Mouse (Mus musculus) midbrain, embryonic 10.5 days (tissue): ENCODE results near the gene Synj1. TPM values are rescaled to one million over a fixed set of nuclear protein-coding genes. Genes with fewer than 3 reads are reported as not detected.

Source experiments
- DNase-seq: peaks from one replicate; pipeline ENCODE4 v3.0.0-alpha.2; 2017; ENCODE audit warnings: low spot score
- H3K27ac ChIP-seq: fragments of 300-500 bp; sonication (generic); replicated peaks from 2 replicates; pipeline ENCODE4 v1.5.1; 2016; ENCODE audit warnings: mild to moderate bottlenecking
- H3K27me3 ChIP-seq: fragments of 300-500 bp; sonication (generic); 2 replicates; pipeline ENCODE4 v1.6.1; 2016; ENCODE audit warnings: low read depth, mild to moderate bottlenecking; ENCODE audit not compliant: poor library complexity, severe bottlenecking
- H3K36me3 ChIP-seq: fragments of 300-500 bp; sonication (generic); 2 replicates; pipeline ENCODE4 v1.6.1; 2016; ENCODE audit warnings: mild to moderate bottlenecking, moderate library complexity
- H3K4me1 ChIP-seq: fragments of 300-500 bp; sonication (generic); 2 replicates; pipeline ENCODE4 v1.6.1; 2016
- H3K4me3 ChIP-seq: fragments of 300-500 bp; sonication (generic); 2 replicates; pipeline ENCODE4 v1.5.1; 2016; ENCODE audit warnings: mild to moderate bottlenecking, moderate library complexity
- H3K9me3 ChIP-seq: fragments of 300-500 bp; sonication (generic); replicated peaks from 2 replicates; pipeline ENCODE4 v1.6.1; 2016; ENCODE audit warnings: mild to moderate bottlenecking
- WGBS: fragments of 180-500 bp; shearing (Covaris S2); methylation state at CpG from one replicate; pipeline ENCODE4 v1.1.7; 2016; 5-methylcytosine and 5-hydroxymethylcytosine counted together
- microRNA-seq: library from miRNA; unstranded; fragments of <30 nt; microRNA quantifications from one replicate; pipeline ENCODE4, GENCODE M21; 2017
- polyA plus RNA-seq: library from polyadenylated mRNA; unstranded; fragments of >200 nt; fragmentation: Nextera tagmentation; extraction: Ambion mirVana; gene quantifications from 2 replicates; pipeline ENCODE4 v1.2.1, GENCODE M21; 2016

Gene Synj1
- polyA plus RNA-seq, 1 experiment from 2014 or later: 14.8 TPM

DNA sequence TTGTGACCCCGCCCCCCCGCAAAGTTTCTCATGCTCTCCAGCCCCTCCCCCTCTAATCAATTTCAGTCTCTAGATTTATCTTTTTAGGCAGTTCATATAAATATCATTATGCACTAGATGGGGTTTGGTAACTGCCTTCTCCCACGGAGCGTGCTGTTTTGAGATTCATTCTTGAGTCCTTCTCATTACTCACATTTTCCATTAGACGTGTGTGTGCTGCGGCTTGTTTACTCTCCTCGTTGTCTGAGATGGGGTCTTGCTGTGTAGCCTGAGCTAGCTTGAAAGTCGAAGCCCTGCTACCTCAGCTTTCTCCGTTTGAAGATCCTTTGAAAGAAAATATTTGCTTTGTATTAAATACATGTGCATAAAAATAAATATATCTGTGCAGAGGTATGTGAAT is 117.3 kb downstream of the Synj1 start:
- 69% methylated on average over 9 of the region's 9 CpGs for WGBS
- Histone ChIP-seq H3K36me3 (no peaks in the 10 kb centered on the region), H3K27me3 (no peaks in the 10 kb centered on the region; the same call in 1 of the 2 replicates), H3K9me3 (no peaks in the 10 kb centered on the region), H3K4me1 (peaks cover 10% of the 10 kb centered on the region; the same call in 1 of the 2 replicates), H3K4me3 (no peak overlapping the region), H3K27ac (no peak overlapping the region)
- no peak for DNase-seq

DNA sequence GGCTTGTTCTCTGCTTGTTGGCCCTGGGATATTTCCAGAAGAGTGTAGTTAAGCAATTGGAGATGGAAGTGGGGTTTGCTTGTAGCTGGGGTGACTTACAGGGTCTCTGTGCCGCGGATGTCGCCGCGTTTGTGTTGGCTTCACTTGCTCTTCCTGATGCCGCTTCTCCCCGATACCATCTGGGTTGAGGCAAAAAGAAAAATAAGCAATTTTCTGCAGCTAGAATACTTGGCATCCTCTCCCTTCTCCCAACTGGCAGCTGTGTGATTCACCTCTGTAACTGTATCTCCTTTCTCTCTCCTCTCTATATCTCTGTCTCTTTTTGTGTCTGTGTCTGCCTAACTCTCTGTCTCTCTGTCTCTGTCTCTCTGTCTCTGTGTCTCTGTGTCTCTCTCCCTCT is 118.1 kb downstream of the Synj1 start:
- Histone ChIP-seq H3K4me1 (peaks cover 10% of the 10 kb centered on the region; the same call in 1 of the 2 replicates), H3K27me3 (no peaks in the 10 kb centered on the region; the same call in 1 of the 2 replicates), H3K27ac (no peak overlapping the region), H3K9me3 (no peaks in the 10 kb centered on the region), H3K4me3 (no peak overlapping the region), H3K36me3 (no peaks in the 10 kb centered on the region)
- no peak for DNase-seq
- 72% methylated on average over 7 of the region's 7 CpGs for WGBS

DNA sequence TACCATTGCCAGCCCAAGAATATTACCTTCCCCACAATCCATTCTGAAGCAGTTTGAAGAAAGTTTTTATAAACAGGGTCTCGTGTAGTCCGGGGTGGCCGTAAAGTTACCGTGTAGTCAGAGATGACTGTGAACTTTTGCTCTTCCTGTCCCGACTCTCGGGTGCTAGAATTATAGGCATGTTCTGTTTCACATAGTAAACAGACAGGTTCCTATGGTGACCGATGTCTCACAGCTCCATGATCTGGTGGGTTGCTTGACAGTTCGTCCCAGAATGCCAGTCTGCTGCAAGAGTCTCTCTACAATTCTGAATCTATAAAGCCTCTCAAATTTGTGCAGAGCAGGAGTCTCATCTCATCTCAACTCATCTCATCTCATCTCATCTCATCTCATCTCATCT is 119.0 kb downstream of the Synj1 start:
- Histone ChIP-seq H3K27ac (no peak overlapping the region), H3K9me3 (no peaks in the 10 kb centered on the region), H3K4me1 (peaks cover 10% of the 10 kb centered on the region; the same call in 1 of the 2 replicates), H3K4me3 (no peak overlapping the region), H3K27me3 (no peaks in the 10 kb centered on the region; the same call in 1 of the 2 replicates), H3K36me3 (no peaks in the 10 kb centered on the region)
- no peak for DNase-seq
- WGBS: 82% methylated on average over 8 of the region's 8 CpGs

DNA sequence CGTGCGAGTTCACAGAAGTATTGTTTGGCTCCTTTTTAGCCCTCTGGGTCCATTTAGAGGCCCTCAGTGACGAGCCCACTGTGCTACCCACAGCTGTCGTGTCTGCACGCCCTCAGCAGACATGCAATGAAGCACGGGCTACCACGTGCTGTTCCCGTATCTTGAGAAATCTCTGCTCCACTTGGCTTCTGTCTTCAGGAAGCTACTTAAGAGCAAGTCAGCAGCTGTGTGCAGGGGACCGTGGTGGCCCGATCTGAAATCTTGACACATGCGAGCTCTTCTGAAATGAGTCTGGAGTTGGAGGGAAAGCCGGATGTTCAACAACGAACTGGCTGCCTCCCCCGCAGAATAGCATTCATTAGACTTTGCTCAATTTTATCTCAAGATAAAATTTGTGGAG is 119.5 kb downstream of the Synj1 start:
- DNase-seq: no peak
- no peak overlapping the region for H3K4me3 ChIP-seq
- 85% methylated on average over 14 of the region's 14 CpGs for WGBS
- H3K4me1 ChIP-seq: peaks cover 10% of the 10 kb centered on the region; the same call in 1 of the 2 replicates
- H3K27me3 ChIP-seq: no peaks in the 10 kb centered on the region; the same call in 1 of the 2 replicates
- no peak overlapping the region for H3K27ac ChIP-seq
- H3K36me3 ChIP-seq: no peaks in the 10 kb centered on the region
- H3K9me3 ChIP-seq: no peaks in the 10 kb centered on the region

DNA sequence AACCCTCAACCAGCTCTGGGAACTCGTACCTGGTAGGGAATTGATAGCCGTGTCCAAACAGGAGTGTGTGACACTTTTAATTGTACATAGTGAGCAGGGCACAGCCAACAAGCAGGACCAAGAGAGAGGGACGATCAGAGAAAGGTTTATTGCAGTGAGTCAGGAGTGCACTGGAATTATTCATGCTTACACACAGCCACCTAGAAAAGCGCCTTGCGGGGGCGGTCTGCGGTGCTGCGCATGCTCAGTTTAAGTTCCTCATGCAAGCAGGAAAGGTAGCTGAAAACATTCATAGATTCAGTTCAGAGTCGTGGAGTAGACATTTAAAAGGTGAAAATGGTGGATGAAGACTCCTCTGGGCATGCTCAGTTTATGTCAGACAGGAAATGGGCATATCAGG is 120.4 kb downstream of the Synj1 start:
- Histone ChIP-seq H3K36me3 (no peaks in the 10 kb centered on the region), H3K27ac (no peak overlapping the region), H3K9me3 (no peaks in the 10 kb centered on the region)

More for the DNA sequence above, 120.4 kb downstream of the Synj1 start:
- DNase-seq: no peak
- no peaks in the 10 kb centered on the region; the same call in 1 of the 2 replicates for H3K27me3 ChIP-seq
- 91% methylated on average over 9 of the region's 9 CpGs for WGBS
- H3K4me3 ChIP-seq: no peak overlapping the region
- peaks cover 10% of the 10 kb centered on the region; the same call in 1 of the 2 replicates for H3K4me1 ChIP-seq

Small RNA genes within 50 kb of the gene (microRNA-seq; reads per million reads assigned to microRNA genes)
- not detected for gene Gm22933

Other genes with a start within 250 kb of the Synj1 start
- 10.7 and 11.0 TPM in 2 replicates for gene Urb1, start 200.9 kb downstream of the Synj1 start, polyA plus RNA-seq
- gene Eva1c, start 184.6 kb downstream of the Synj1 start, polyA plus RNA-seq: 0.96 and 1.8 TPM in 2 replicates
- gene Cfap298, start 76.2 kb downstream of the Synj1 start, polyA plus RNA-seq: 57.1 and 67.8 TPM in 2 replicates
- gene Paxbp1, start 33.2 kb upstream of the Synj1 start, polyA plus RNA-seq: 60.9 and 75.3 TPM in 2 replicates
- 0.05 TPM in 1 of 2 replicates, not detected in the other for gene 4932438H23Rik, start 83.8 kb upstream of the Synj1 start, polyA plus RNA-seq
- gene Olig2, start 214.1 kb upstream of the Synj1 start, polyA plus RNA-seq: 7.4 and 7.6 TPM in 2 replicates